Mouse (Mus musculus) CH12.LX (cell line): Measurements from ENCODE around the gene Ercc1. TPM values are rescaled to one million over a fixed set of nuclear protein-coding genes. Genes with fewer than 3 reads are reported as not detected.
A peak's percentile ranks its signal among the peaks of the same experiment; 100 is the strongest.

ENCODE experiments used
- DNase-seq: peaks from one replicate; pipeline ENCODE4 v3.0.0-alpha.2; 2013; ENCODE audit errors: extremely low read depth
- H3K27ac ChIP-seq: 2 replicates; pipeline ENCODE4 v1.5.1; 2012; ENCODE audit warnings: low read depth, mild to moderate bottlenecking, control low read depth, moderate library complexity; ENCODE audit not compliant: insufficient read depth
- H3K27me3 ChIP-seq: replicated peaks from 2 replicates; pipeline ENCODE3; 2012; ENCODE audit warnings: inconsistent platforms
- H3K36me3 ChIP-seq, 2 experiments: replicated peaks in 1 of 2; 2 replicates each; pipeline versions ENCODE3 to v1.6.1; 2012; ENCODE audit warnings: inconsistent platforms in 1 of 2, low read length in 1 of 2, mild to moderate bottlenecking in 1 of 2, mixed read lengths in 1 of 2, moderate library complexity in 1 of 2; ENCODE audit not compliant: control insufficient read depth in 1 of 2, insufficient read depth in 1 of 2
- H3K4me1 ChIP-seq, 2 experiments: 2 replicates each; pipeline ENCODE4 v1.6.1; 2012; ENCODE audit warnings: inconsistent platforms in 1 of 2, moderate library complexity in 1 of 2; ENCODE audit not compliant: insufficient read depth in 2 of 2, control insufficient read depth in 1 of 2
- H3K4me2 ChIP-seq: 2 replicates; pipeline ENCODE4 v1.6.1; 2012; ENCODE audit warnings: low read depth, mild to moderate bottlenecking, control low read depth; ENCODE audit not compliant: poor library complexity, insufficient read depth, severe bottlenecking
- H3K4me3 ChIP-seq, 3 experiments: fragments of 150-350 bp in 1 of 3; sonication (generic) in 1 of 3; replicated peaks in 1 of 3; 2 replicates each; pipeline versions ENCODE3 to v1.5.1; 2011 to 2012; ENCODE audit warnings: low read depth in 2 of 3, low read length in 2 of 3, mild to moderate bottlenecking in 2 of 3, moderate library complexity in 2 of 3, control low read depth in 1 of 3, improper control_type of control experiment in 1 of 3, inconsistent platforms in 1 of 3, mixed read lengths in 1 of 3; ENCODE audit not compliant: poor library complexity in 1 of 3
- H3K79me2 ChIP-seq: replicated peaks from 2 replicates; pipeline ENCODE4 v1.6.1; 2012; ENCODE audit warnings: mild to moderate bottlenecking, moderate library complexity; ENCODE audit not compliant: control insufficient read depth, poor library complexity, insufficient read depth, severe bottlenecking; ENCODE audit errors: extremely low read depth
- H3K9ac ChIP-seq: 2 replicates; pipeline ENCODE4 v1.6.1; 2012; ENCODE audit warnings: low read depth, mild to moderate bottlenecking, control low read depth, moderate library complexity; ENCODE audit not compliant: insufficient read depth
- H3K9me3 ChIP-seq: replicated peaks from 2 replicates; pipeline ENCODE3; 2012; ENCODE audit warnings: low read length, inconsistent platforms, mixed read lengths
- BHLHE40 ChIP-seq: IDR thresholded peaks from 2 replicates; pipeline ENCODE4 v1.6.1; 2011; ENCODE audit warnings: mild to moderate bottlenecking, low read depth, low read length, improper control_type of control experiment
- CHD1 ChIP-seq: IDR thresholded peaks from 2 replicates; pipeline ENCODE4 v1.6.1; 2012; ENCODE audit warnings: low read depth, low read length, improper control_type of control experiment, inconsistent platforms
- CHD2 ChIP-seq: IDR thresholded peaks from 2 replicates; pipeline ENCODE4 v1.6.1; 2011; ENCODE audit warnings: low read length, improper control_type of control experiment
- CTCF ChIP-seq, 2 experiments: IDR thresholded peaks in 1 of 2; conservative IDR thresholded peaks in 1 of 2; 2 replicates each; pipeline ENCODE4 v1.5.1; 2011 to 2012; ENCODE audit warnings: low read depth in 2 of 2, low read length in 2 of 2, improper control_type of control experiment in 1 of 2, inconsistent platforms in 1 of 2, mild to moderate bottlenecking in 1 of 2, moderate library complexity in 1 of 2
- E2F4 ChIP-seq: IDR thresholded peaks from 2 replicates; pipeline ENCODE4 v1.6.1; 2011; ENCODE audit warnings: low read depth, low read length, improper control_type of control experiment; ENCODE audit not compliant: insufficient replicate concordance
- EP300 ChIP-seq: IDR thresholded peaks from 2 replicates; pipeline ENCODE4 v1.6.1; 2011; ENCODE audit warnings: low read length, improper control_type of control experiment
- ETS1 ChIP-seq: conservative IDR thresholded peaks from 2 replicates; pipeline ENCODE4 v1.6.1; 2012; ENCODE audit warnings: low read depth, mild to moderate bottlenecking, inconsistent platforms, low read length, improper control_type of control experiment, moderate library complexity
- GABPA ChIP-seq: IDR thresholded peaks from 2 replicates; pipeline ENCODE4 v1.6.1; 2012; ENCODE audit warnings: low read depth, low read length, improper control_type of control experiment, inconsistent platforms; ENCODE audit not compliant: insufficient replicate concordance
- HCFC1 ChIP-seq: IDR thresholded peaks from 2 replicates; pipeline ENCODE4 v1.6.1; 2012; ENCODE audit warnings: low read depth, mild to moderate bottlenecking, inconsistent platforms, low read length, improper control_type of control experiment
- JUN ChIP-seq: IDR thresholded peaks from 2 replicates; pipeline ENCODE4 v1.6.1; 2011; ENCODE audit warnings: low read depth, mild to moderate bottlenecking, low read length, improper control_type of control experiment, moderate library complexity; ENCODE audit not compliant: insufficient read depth
- JUND ChIP-seq: conservative IDR thresholded peaks from 2 replicates; pipeline ENCODE4 v1.6.1; 2011; ENCODE audit warnings: low read depth, low read length, improper control_type of control experiment
- KAT2A ChIP-seq: IDR thresholded peaks from 2 replicates; pipeline ENCODE4 v1.6.1; 2012; ENCODE audit warnings: low read length, improper control_type of control experiment, inconsistent platforms; ENCODE audit not compliant: insufficient replicate concordance
- MAFK ChIP-seq: IDR thresholded peaks from 2 replicates; pipeline ENCODE4 v1.6.1; 2011; ENCODE audit warnings: low read length, improper control_type of control experiment; ENCODE audit not compliant: insufficient replicate concordance
- MAX ChIP-seq: IDR thresholded peaks from 2 replicates; pipeline ENCODE4 v1.6.1; 2011; ENCODE audit warnings: low read length, improper control_type of control experiment
- MAZ ChIP-seq: IDR thresholded peaks from 2 replicates; pipeline ENCODE4 v1.6.1; 2012; ENCODE audit warnings: low read depth, mild to moderate bottlenecking, inconsistent platforms, low read length, improper control_type of control experiment, moderate library complexity
- MYC ChIP-seq: IDR thresholded peaks from 2 replicates; pipeline ENCODE4 v1.6.1; 2011; ENCODE audit warnings: low read depth, mild to moderate bottlenecking, improper control_type of control experiment, low read length
- NELFE ChIP-seq: IDR thresholded peaks from 2 replicates; pipeline ENCODE4 v1.6.1; 2011; ENCODE audit warnings: low read depth, low read length, improper control_type of control experiment
- NRF1 ChIP-seq: IDR thresholded peaks from 2 replicates; pipeline ENCODE4 v1.6.1; 2014; ENCODE audit warnings: low read depth, mild to moderate bottlenecking, inconsistent platforms, low read length, improper control_type of control experiment, moderate library complexity
- PAX5 ChIP-seq: IDR thresholded peaks from 2 replicates; pipeline ENCODE4 v1.6.1; 2012; ENCODE audit warnings: low read length, inconsistent platforms, mixed read lengths
- POLR2A ChIP-seq: IDR thresholded peaks from 2 replicates; pipeline ENCODE4 v1.6.1; 2011; ENCODE audit warnings: low read depth, mild to moderate bottlenecking, improper control_type of control experiment, low read length
- POLR2AphosphoS2 ChIP-seq: IDR thresholded peaks from 2 replicates; pipeline ENCODE4 v1.6.1; 2011; ENCODE audit warnings: low read depth, low read length, improper control_type of control experiment
- RAD21 ChIP-seq: IDR thresholded peaks from 2 replicates; pipeline ENCODE4 v1.6.1; 2011; ENCODE audit warnings: low read depth, mild to moderate bottlenecking, low read length, improper control_type of control experiment, moderate library complexity
- SMC3 ChIP-seq: IDR thresholded peaks from 2 replicates; pipeline ENCODE4 v1.6.1; 2011; ENCODE audit warnings: low read depth, low read length, improper control_type of control experiment
- TCF12 ChIP-seq: IDR thresholded peaks from 2 replicates; pipeline ENCODE4 v1.6.1; 2014; ENCODE audit warnings: low read depth, mild to moderate bottlenecking, inconsistent platforms, low read length, improper control_type of control experiment
- UBTF ChIP-seq: IDR thresholded peaks from 2 replicates; pipeline ENCODE4 v1.6.1; 2012; ENCODE audit warnings: low read depth, mild to moderate bottlenecking, inconsistent platforms, low read length, improper control_type of control experiment, moderate library complexity
- USF1 ChIP-seq: IDR thresholded peaks from 2 replicates; pipeline ENCODE4 v1.6.1; 2014; ENCODE audit warnings: low read depth, mild to moderate bottlenecking, inconsistent platforms, low read length, improper control_type of control experiment
- ZC3H11A ChIP-seq: IDR thresholded peaks from 2 replicates; pipeline ENCODE4 v1.6.1; 2012; ENCODE audit warnings: low read depth, mild to moderate bottlenecking, inconsistent platforms, low read length, improper control_type of control experiment
- ZKSCAN1 ChIP-seq: IDR thresholded peaks from 2 replicates; pipeline ENCODE4 v1.6.1; 2012; ENCODE audit warnings: low read depth, inconsistent platforms, low read length, improper control_type of control experiment, borderline replicate concordance
- ZMIZ1 ChIP-seq: IDR thresholded peaks from 2 replicates; pipeline ENCODE4 v1.6.1; 2012; ENCODE audit warnings: low read depth, mild to moderate bottlenecking, inconsistent platforms, low read length, improper control_type of control experiment
- ZNF384 ChIP-seq: IDR thresholded peaks from 2 replicates; pipeline ENCODE4 v1.6.1; 2012; ENCODE audit warnings: low read depth, low read length, improper control_type of control experiment, inconsistent platforms
- dilution Hi-C: fragments of 300-500 bp; cut with MboI; formaldehyde crosslinking; loops from 2 replicates; pipeline ENCODE4 v1.14.3; 2020; ENCODE audit warnings: low sequenced_read_pairs; ENCODE audit not compliant: extremely low pct_unique_long_range_greater_than_20kb, extremely low pct_ligation_motif_present
- in situ Hi-C: fragments of 300-500 bp; cut with MboI; formaldehyde crosslinking; loops from 3 replicates; pipeline ENCODE4 v1.14.3; 2019; ENCODE audit warnings: low sequenced_read_pairs, low pct_ligation_motif_present, low pct_unique_long_range_greater_than_20kb, mixed read lengths
- polyA plus RNA-seq: library from polyadenylated mRNA; unstranded; fragments of >175 nt; gene quantifications from 2 replicates; pipeline ENCODE4 v1.2.1, GENCODE M21; 2012; ENCODE audit warnings: low read depth; ENCODE audit not compliant: insufficient read length
- total RNA-seq, 2 experiments: library from RNA; depleted of rRNA; stranded (reverse); fragments of 300-350 nt in 1 of 2; fragments of >200 nt in 1 of 2; gene quantifications; 2 replicates each; pipeline ENCODE4 v1.2.3; 2012 to 2014

The Ercc1 gene
- total RNA-seq (2012; rRNA removed) (27.7 and 31.1 TPM in 2 replicates), total RNA-seq (2014; rRNA removed) (25.3 and 26.9 TPM in 2 replicates), polyA plus RNA-seq (28.2 and 29.8 TPM in 2 replicates)

GRCm38 (mm10) chr7:19344237-19344847 is at the start of gene Ercc1:
TSS of gene Ercc1 (plus strand) at chr7:19344778.
- H3K4me1 ChIP-seq: peaks cover 4 to 37% of the 10 kb centered on the region in 2 experiments; a peak in 3 of 4 replicates
- no peak for TF ChIP-seq NELFE
- no peak for TF ChIP-seq PAX5
- TF ChIP-seq JUN: peak; percentile 29; the same call in 1 of the 2 replicates
- no peak for TF ChIP-seq GABPA
- no peak; the same call in 1 of the 2 replicates for TF ChIP-seq ETS1
- peak; percentile 35; the same call in 1 of the 2 replicates for TF ChIP-seq BHLHE40
- peak; percentile 57 for TF ChIP-seq EP300
- DNase-seq: no peak
- H3K79me2 ChIP-seq: no peaks in the 10 kb centered on the region
- peaks cover 9 to 20% of the 10 kb centered on the region in 2 experiments for H3K36me3 ChIP-seq
- dilution Hi-C loops (no loop called here), in situ Hi-C loops (loop anchor here (5.0 kb wide), 1 partner anchor 37 kb away; no protein-coding TSS in a partner anchor)
- H3K9ac ChIP-seq: peak within 1 kb of the TSS; percentile 53
- H3K27ac ChIP-seq: peak within 1 kb of the TSS; percentile 75
- H3K27me3 ChIP-seq: peaks cover 21% of the 10 kb centered on the region
- H3K9me3 ChIP-seq: no peaks in the 10 kb centered on the region
- H3K4me3 ChIP-seq: peak within 1 kb of the TSS; percentile 62 to 71 (median 71)
- H3K4me2 ChIP-seq: peak within 1 kb of the TSS; percentile 85

DNA sequence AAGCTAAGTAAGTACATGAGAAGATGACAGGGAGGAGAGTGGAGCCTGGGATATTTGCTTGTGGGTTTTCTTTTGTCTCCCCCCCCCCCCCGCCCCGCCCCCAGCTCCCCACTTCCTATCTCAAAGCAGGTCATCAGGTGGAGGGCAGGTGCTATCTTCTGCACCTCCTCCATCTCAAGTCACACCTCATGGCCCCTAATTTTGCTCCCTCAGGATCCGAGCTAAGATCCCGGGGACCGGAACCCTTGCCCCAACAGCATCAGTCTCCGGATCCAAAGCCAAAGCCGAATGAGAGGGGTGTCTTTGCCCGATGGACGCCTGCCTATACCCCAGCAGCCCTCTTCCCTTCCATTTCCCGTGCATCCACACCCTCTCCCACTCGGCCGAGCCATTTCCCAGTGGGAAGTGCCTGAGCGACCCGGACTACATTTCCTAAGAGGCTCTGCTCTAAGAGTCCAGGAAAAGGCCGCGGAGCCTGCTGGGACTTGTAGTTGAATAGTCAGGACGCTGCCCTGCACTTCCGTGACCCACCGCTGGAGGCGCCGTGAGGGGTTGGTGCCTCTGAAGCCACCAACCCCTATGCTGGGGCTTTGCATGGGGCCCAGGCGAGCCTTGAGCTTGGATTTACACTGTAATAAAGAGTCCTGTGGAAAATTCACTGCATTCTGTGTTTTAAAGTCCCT is 48.9 kb upstream of the Ercc1 start:
- H3K9ac ChIP-seq: peak overlapping the region; percentile 87
- in situ Hi-C loops: no loop called here
- peak; percentile 90 for DNase-seq
- TF ChIP-seq MAFK (no peak), ZMIZ1 (no peak), CHD1 (no peak), USF1 (no peak), POLR2A (peak; percentile 55; the same call in 1 of the 2 replicates), TCF12 (peak; percentile 20; the same call in 1 of the 2 replicates), MAZ (0 out of 2 replicates have a peak, but pooled peaks have one; percentile 27), ZC3H11A (no peak), E2F4 (no peak), KAT2A (peak; percentile 99), ZKSCAN1 (no peak), ETS1 (no peak), CHD2 (peak; percentile 31; the same call in 1 of the 2 replicates), MAX (no peak), EP300 (no peak), GABPA (peak; percentile 89; the same call in 1 of the 2 replicates), BHLHE40 (no peak), NRF1 (no peak), UBTF (no peak), RAD21 (peak; percentile 32), JUND (no peak), SMC3 (peak; percentile 41), MYC (no peak), POLR2AphosphoS2 (no peak), CTCF (conservative IDR thresholded peaks at IDR 0.05 in 1 of 2, IDR thresholded peaks at IDR 0.05 in 1 of 2; ENCODE audit: low read depth in 2 of 2, low read length in 2 of 2) (peak; percentile 78 to 88), ZNF384 (no peak), HCFC1 (peak; percentile 100)

More for the DNA sequence above, 48.9 kb upstream of the Ercc1 start:
- peak overlapping the region; percentile 96 for H3K4me2 ChIP-seq
- no peaks in the 10 kb centered on the region for H3K79me2 ChIP-seq
- dilution Hi-C loops: no loop called here
- peaks cover 3% of the 10 kb centered on the region for H3K9me3 ChIP-seq
- no peak overlapping the region for H3K27ac ChIP-seq
- no peaks in the 10 kb centered on the region for H3K36me3 ChIP-seq
- no peaks in the 10 kb centered on the region for H3K27me3 ChIP-seq
- peak overlapping the region; percentile 65 to 75 (median 71) for H3K4me3 ChIP-seq
- peaks cover 4 to 21% of the 10 kb centered on the region in 2 experiments; a peak in 3 of 4 replicates for H3K4me1 ChIP-seq
